In the genomic region with DNA sequence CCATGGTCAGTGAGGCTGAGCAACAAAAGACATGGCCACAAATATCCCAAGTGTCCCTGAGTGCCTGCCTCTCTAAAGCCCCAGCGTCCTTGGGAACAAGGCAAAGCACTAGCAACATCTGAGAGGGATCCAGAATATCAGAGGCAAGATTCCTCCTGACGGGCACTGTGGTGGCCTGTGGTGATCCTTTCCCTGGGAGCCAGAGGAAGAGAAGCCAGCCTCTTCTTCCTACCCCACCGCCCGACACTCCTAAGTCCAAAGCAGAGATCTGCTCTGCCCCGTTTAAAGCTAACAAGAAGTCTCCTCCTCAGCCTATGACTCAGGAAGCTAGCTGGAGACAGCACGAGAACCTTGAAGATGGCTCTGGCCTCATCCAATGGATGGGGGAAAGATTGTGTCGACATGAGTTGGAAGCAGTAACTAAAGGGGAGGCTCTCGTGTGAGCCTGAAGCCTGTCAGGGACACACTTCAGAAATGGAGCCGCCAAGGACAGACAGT, we compare ENCODE assay signal across 24 mouse cellular contexts. TPM values are rescaled to one million over a fixed set of nuclear protein-coding genes. Genes with fewer than 3 reads are reported as not detected.
A peak's percentile ranks its signal among the peaks of the same experiment; 100 is the strongest.
DNase-seq lines count a peak whose midpoint lies in the region; ATAC-seq lines count a peak whose summit lies in the region.
"Had no signal": no experiment of that assay in that cellular context is flagged by ENCODE, and none has a peak within 500 bp of the region (broad histone marks: within the 10 kb centered on the region; RNA-seq: fewer than 3 reads in every experiment).

No protein-coding gene starts in this region.

- H3K9ac ChIP-seq in hindbrain, embryonic 15.5 days = no peak overlapping the region; the same call in 1 of the 2 replicates
- no peak overlapping the region for H3K9ac ChIP-seq in hindbrain, embryonic 11.5 days (ENCODE audit: low read depth, low read length)
- no peak overlapping the region for H3K9ac ChIP-seq in neural tube, embryonic 15.5 days (replicated peaks)
- H3K9ac ChIP-seq in intestine, embryonic 16.5 days (ENCODE audit: low read depth, low read length) = no peak overlapping the region
- H3K9ac ChIP-seq: forebrain, embryonic 15.5 days; heart, embryonic 15.5 days; limb, embryonic 12.5 days; liver, embryonic 14.5 days had no signal

- 66% methylated on average over 9 of the region's 9 CpGs for WGBS in hindbrain, embryonic 15.5 days
- WGBS in hindbrain, embryonic 11.5 days = 68% methylated on average over 9 of the region's 9 CpGs
- 62% methylated on average over 9 of the region's 9 CpGs for WGBS in neural tube, embryonic 15.5 days
- WGBS in intestine, embryonic 16.5 days = 65% methylated on average over 9 of the region's 9 CpGs

- no peak overlapping the region for H3K4me3 ChIP-seq in hindbrain, embryonic 15.5 days
- H3K4me3 ChIP-seq in hindbrain, embryonic 11.5 days (ENCODE audit: low read depth, low read length) = no peak overlapping the region
- H3K4me3 ChIP-seq in neural tube, embryonic 15.5 days (replicated peaks) = no peak overlapping the region
- no peak overlapping the region for H3K4me3 ChIP-seq in intestine, embryonic 16.5 days (ENCODE audit: low read length)
- H3K4me3 ChIP-seq: gastrocnemius, adult 2 months; heart, embryonic 15.5 days; hindbrain, embryonic 10.5 days; limb, embryonic 12.5 days; megakaryocyte, embryonic 14.5 days; myocyte had no signal

- no peaks in the 10 kb centered on the region for H3K36me3 ChIP-seq in hindbrain, embryonic 15.5 days
- no peaks in the 10 kb centered on the region for H3K36me3 ChIP-seq in hindbrain, embryonic 11.5 days (ENCODE audit: control insufficient read depth, insufficient read depth, low read length)
- H3K36me3 ChIP-seq in neural tube, embryonic 15.5 days = no peaks in the 10 kb centered on the region
- no peaks in the 10 kb centered on the region for H3K36me3 ChIP-seq in intestine, embryonic 16.5 days (ENCODE audit: control insufficient read depth, insufficient read depth, low read length)
- H3K36me3 ChIP-seq: forebrain, embryonic 15.5 days; heart, embryonic 15.5 days; hindbrain, embryonic 10.5 days; limb, embryonic 12.5 days had no signal

- H3K27ac ChIP-seq in hindbrain, embryonic 15.5 days (replicated peaks) = no peak overlapping the region
- H3K27ac ChIP-seq in hindbrain, embryonic 11.5 days (ENCODE audit: low read depth, low read length) = no peak overlapping the region
- H3K27ac ChIP-seq in neural tube, embryonic 15.5 days (replicated peaks) = no peak overlapping the region; the same call in 1 of the 2 replicates
- H3K27ac ChIP-seq in intestine, embryonic 16.5 days (ENCODE audit: low read length) = no peak overlapping the region
- H3K27ac ChIP-seq: forebrain, embryonic 15.5 days; gastrocnemius, adult 2 months; heart, embryonic 15.5 days; hindbrain, embryonic 10.5 days; limb, embryonic 12.5 days; liver, embryonic 14.5 days had no signal

- no peak for DNase-seq in hindbrain, embryonic 11.5 days (ENCODE audit: low spot score)
- peak; percentile 62 for DNase-seq in ovary, adult 18-20 months (ENCODE audit: low spot score)
- DNase-seq in ovary, postnatal 10 days (ENCODE audit: low spot score) = no peak
- peak; percentile 44 for DNase-seq in adrenal gland, postnatal 25 days
- DNase-seq: gastrocnemius, adult 2 months; heart, adult 11 months; kidney, adult 18-20 months; kidney, postnatal 14 days; lung, postnatal 10 days; right cerebral cortex, postnatal 25 days; thymus, postnatal 4 days had no signal

- peaks cover 64% of the 10 kb centered on the region for H3K4me1 ChIP-seq in hindbrain, embryonic 15.5 days (replicated peaks)
- H3K4me1 ChIP-seq in hindbrain, embryonic 11.5 days (replicated peaks; ENCODE audit: control insufficient read depth, insufficient read depth, low read length) = peaks cover 4% of the 10 kb centered on the region; the same call in 1 of the 2 replicates
- H3K4me1 ChIP-seq in neural tube, embryonic 15.5 days = peaks cover 70% of the 10 kb centered on the region
- peaks cover 5% of the 10 kb centered on the region; the same call in 1 of the 2 replicates for H3K4me1 ChIP-seq in intestine, embryonic 16.5 days (ENCODE audit: control insufficient read depth, insufficient read depth, low read length)
- H3K4me1 ChIP-seq: megakaryocyte, embryonic 14.5 days had no signal

- no peaks in the 10 kb centered on the region for H3K9me3 ChIP-seq in hindbrain, embryonic 15.5 days
- no peaks in the 10 kb centered on the region for H3K9me3 ChIP-seq in hindbrain, embryonic 11.5 days (ENCODE audit: control insufficient read depth, low read length)
- H3K9me3 ChIP-seq in neural tube, embryonic 15.5 days (replicated peaks) = no peaks in the 10 kb centered on the region
- H3K9me3 ChIP-seq in intestine, embryonic 16.5 days (ENCODE audit: control insufficient read depth, low read length) = no peaks in the 10 kb centered on the region
- H3K9me3 ChIP-seq: forebrain, embryonic 15.5 days; heart, embryonic 15.5 days; hindbrain, embryonic 10.5 days; limb, embryonic 12.5 days; megakaryocyte, embryonic 14.5 days had no signal

- no peak for ATAC-seq in hindbrain, embryonic 15.5 days (ENCODE audit: low FRiP score, low read depth)
- no peak for ATAC-seq in hindbrain, embryonic 11.5 days (ENCODE audit: low FRiP score)
- ATAC-seq in neural tube, embryonic 15.5 days (ENCODE audit: low FRiP score) = no peak
- ATAC-seq in megakaryocyte progenitor cell, adult 5-6 weeks (replicated peaks; ENCODE audit: poor library complexity) = no peak
- ATAC-seq in intestine, embryonic 16.5 days = no peak
- ATAC-seq: activated CD4-positive, CD25-positive, alpha-beta regulatory T cell, adult 4 months; forebrain, embryonic 15.5 days; Patski had no signal

- peak overlapping the region; percentile 87 for H3K4me2 ChIP-seq in hindbrain, embryonic 15.5 days
- no peak overlapping the region for H3K4me2 ChIP-seq in hindbrain, embryonic 11.5 days (replicated peaks; ENCODE audit: low read depth, low read length)
- H3K4me2 ChIP-seq in neural tube, embryonic 15.5 days = peak overlapping the region; percentile 54
- H3K4me2 ChIP-seq in intestine, embryonic 16.5 days (ENCODE audit: low read depth, low read length) = no peak overlapping the region
- H3K4me2 ChIP-seq: forebrain, embryonic 15.5 days; heart, embryonic 15.5 days; limb, embryonic 12.5 days had no signal

- peaks cover 11% of the 10 kb centered on the region for H3K27me3 ChIP-seq in hindbrain, embryonic 15.5 days
- H3K27me3 ChIP-seq in hindbrain, embryonic 11.5 days (ENCODE audit: control insufficient read depth, insufficient read depth, low read length) = peaks cover 41% of the 10 kb centered on the region
- H3K27me3 ChIP-seq in neural tube, embryonic 15.5 days (replicated peaks) = peaks cover 19% of the 10 kb centered on the region
- H3K27me3 ChIP-seq in intestine, embryonic 16.5 days (replicated peaks; ENCODE audit: control insufficient read depth, insufficient read depth, low read length) = peaks cover 46% of the 10 kb centered on the region

RNA-seq across cellular contexts. Expression of gene Rims4, which starts 3.1 kb away (rescaled TPM):
- 18.2 and 21.5 TPM in 2 replicates for polyA plus RNA-seq in hindbrain, embryonic 15.5 days (2015; fragmentation: Nextera tagmentation; extraction: Ambion mirVana)
- polyA plus RNA-seq in hindbrain, embryonic 11.5 days (2014; fragmentation: Nextera tagmentation; extraction: Ambion mirVana) = 0.68 and 0.71 TPM in 2 replicates
- total RNA-seq in adrenal gland, postnatal 25 days (2021) = 182 and 190 TPM in 2 replicates
- 13.0 and 17.8 TPM in 2 replicates for polyA plus RNA-seq in neural tube, embryonic 15.5 days (2015; fragmentation: Nextera tagmentation; extraction: Ambion mirVana)
- 0.02 TPM in 1 of 2 replicates, not detected in the other for total RNA-seq in megakaryocyte progenitor cell, adult 5-6 weeks (2015)
- not detected in 2 replicates for total RNA-seq in megakaryocyte progenitor cell, adult 5-6 weeks (2017)
- polyA plus RNA-seq in intestine, embryonic 16.5 days (2015; fragmentation: Nextera tagmentation; extraction: Ambion mirVana) = 0.23 and 0.35 TPM in 2 replicates
- polyA plus RNA-seq: activated CD4-positive, CD25-positive, alpha-beta regulatory T cell, adult 4 months; myocyte; Patski had no signal

Comparison
In these comparisons a context has a peak if more than half of its experiments do, and no peak if none do; other contexts are left out.
1. H3K4me2 ChIP-seq: peak in hindbrain, embryonic 15.5 days (single experiment) and neural tube, embryonic 15.5 days (single experiment); none in hindbrain, embryonic 11.5 days (single experiment) and intestine, embryonic 16.5 days (single experiment).
2. DNase-seq: peak in ovary, adult 18-20 months (single experiment) and adrenal gland, postnatal 25 days (single experiment); none in hindbrain, embryonic 11.5 days (single experiment) and ovary, postnatal 10 days (single experiment).